Mouse (Mus musculus) gastrocnemius, adult 8-10 months (tissue): ENCODE measurements around the gene 1700003E16Rik. TPM values are rescaled to one million over a fixed set of nuclear protein-coding genes. Genes with fewer than 3 reads are reported as not detected.

Experiments used
- DNase-seq, 2 experiments: peaks; one replicate each; pipeline ENCODE4 v3.0.0; 2022; ENCODE audit warnings: low spot score in 2 of 2
- total RNA-seq, 4 experiments: library from RNA; stranded (reverse); gene quantifications; 2 replicates each; pipeline ENCODE4 v1.2.4; 2022

1700003E16Rik gene
- total RNA-seq, 4 experiments from 2014 or later = 0.13 to 0.15 TPM; not detected in 2

- no peak for DNase-seq
Measured at GRCm38 (mm10) chr6:83125331-83125730, 30.9 kb upstream of the 1700003E16Rik start, which contains the start of gene Ino80b. TSS of gene Ino80b (minus strand) at chr6:83125431.

- no peak for DNase-seq
Measured at GRCm38 (mm10) chr6:83127419-83127818, 28.8 kb upstream of the 1700003E16Rik start.

- DNase-seq = no peak
Measured at GRCm38 (mm10) chr6:83131469-83132034, 24.7 kb upstream of the 1700003E16Rik start.

GRCm38 (mm10) chr6:83132176-83132919, 23.9 kb upstream of the 1700003E16Rik start:
- DNase-seq = no peak

DNA sequence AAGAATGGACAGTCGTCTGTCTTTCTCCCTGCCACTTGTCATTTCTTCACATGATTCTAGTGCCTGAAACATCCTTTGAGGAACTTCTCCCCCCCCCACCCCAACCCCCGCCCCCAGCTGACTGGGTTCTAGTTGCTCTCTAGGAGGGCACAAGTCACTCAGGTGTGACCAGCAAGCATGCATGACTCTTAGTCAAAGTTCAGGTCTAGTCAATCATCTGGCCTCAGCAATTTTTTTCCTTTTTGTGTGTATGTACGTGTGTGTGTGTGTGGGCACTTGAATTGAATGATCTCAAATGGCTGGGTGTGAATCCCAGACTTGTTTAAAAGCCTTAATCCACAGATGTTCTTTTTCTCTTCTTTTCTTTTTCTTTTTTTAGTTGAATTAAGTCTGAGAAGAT, 22.0 kb upstream of the 1700003E16Rik start:
- DNase-seq = no peak

DNA sequence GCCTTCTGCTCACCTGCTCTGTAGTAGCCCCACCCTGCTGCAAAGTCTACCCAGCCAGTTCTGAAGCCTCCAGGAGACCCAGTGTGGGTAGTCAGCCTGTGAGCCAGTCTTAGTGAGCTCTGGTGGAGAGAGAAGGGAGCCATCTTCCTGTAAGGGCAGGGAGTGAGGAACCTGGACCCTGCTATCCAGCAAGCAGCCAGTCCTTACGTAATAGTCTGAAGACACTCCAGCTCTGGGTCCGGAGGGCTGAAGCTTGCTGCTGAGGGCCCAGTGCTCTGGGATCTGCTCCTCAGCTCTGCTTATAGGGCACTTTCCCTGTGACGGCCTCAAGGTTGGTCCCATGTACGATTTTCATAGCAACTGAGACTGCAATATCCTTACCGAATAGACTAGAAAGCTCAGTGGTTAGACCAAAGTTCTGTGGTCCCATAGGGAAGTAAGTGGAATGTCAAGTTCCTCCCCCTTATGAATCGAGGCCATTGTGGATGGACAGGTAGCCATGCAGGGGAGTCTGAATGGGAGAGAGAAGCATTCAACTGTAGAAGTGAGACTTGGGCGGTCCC, 21.2 kb upstream of the 1700003E16Rik start, which contains the start of gene Rtkn:
Gene Rtkn (plus strand): TSS at position 513 of the 563 bp plus-strand sequence.
- DNase-seq = no peak

GRCm38 (mm10) chr6:83135571-83136161, 20.5 kb upstream of the 1700003E16Rik start:
- peak; percentile 30 to 51 for DNase-seq

- no peak for DNase-seq
Measured at GRCm38 (mm10) chr6:83136291-83136880, 19.8 kb upstream of the 1700003E16Rik start.

GRCm38 (mm10) chr6:83136881-83137575, 19.2 kb upstream of the 1700003E16Rik start:
- DNase-seq = peak; percentile 59 to 74

DNA sequence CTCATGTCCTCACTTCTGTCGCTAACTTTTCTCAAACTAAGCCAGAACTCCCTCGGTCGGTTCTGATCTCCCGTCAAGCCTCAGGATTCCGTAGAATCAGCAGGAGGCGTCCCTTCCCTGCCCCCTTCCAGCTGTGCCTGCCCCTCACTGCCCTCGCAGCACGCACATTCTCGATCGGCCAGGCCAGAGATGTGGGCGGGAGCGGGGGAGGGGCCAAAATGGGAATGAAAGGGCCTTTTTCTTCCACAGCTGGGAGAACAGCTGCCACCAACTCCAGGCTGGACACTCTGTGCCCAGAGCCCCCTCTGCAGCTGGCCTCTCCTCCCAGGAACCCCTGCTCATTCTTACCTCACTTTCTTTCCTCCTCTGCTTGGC, 18.6 kb upstream of the 1700003E16Rik start:
- peak; percentile 87 to 89 for DNase-seq

DNA sequence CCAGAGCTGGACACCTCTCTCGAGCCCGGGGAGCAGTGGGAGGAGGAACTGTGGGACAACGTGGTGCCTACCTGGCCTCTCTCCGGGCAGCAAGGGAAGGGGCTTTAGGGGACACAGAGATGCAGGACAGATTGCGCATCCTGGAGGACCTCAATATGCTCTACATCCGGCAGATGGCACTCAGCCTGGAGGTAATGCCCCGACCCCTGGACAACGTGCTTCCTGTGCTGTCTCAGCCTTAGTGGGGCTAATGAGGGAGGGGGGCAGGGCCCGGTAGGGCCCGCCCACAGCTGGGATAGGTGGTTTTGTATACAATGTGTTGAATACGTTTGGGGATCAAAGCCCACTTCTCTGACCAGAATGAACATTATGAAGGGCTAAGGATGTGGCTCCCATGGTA, 18.1 kb upstream of the 1700003E16Rik start:
- DNase-seq = no peak

DNA sequence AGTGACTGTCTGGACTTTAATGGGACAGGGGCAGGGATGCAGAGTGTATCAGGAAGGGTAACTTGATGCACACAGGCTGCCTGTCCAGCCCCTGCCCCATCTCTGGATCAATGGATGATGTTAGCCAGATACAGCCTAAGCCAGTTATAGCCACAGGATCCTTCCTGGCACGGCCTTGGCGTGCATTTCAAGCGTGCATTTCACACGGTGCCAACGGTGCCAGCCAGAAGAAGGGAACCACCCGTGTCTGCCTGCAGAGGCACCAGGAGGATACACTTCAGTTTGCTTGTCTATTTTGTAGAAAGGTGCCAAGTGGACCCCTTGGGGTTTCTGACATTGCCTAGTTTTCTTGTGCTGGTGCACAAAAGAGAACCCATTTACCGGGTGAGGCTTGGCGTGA, 16.2 kb upstream of the 1700003E16Rik start:
- no peak for DNase-seq

DNA sequence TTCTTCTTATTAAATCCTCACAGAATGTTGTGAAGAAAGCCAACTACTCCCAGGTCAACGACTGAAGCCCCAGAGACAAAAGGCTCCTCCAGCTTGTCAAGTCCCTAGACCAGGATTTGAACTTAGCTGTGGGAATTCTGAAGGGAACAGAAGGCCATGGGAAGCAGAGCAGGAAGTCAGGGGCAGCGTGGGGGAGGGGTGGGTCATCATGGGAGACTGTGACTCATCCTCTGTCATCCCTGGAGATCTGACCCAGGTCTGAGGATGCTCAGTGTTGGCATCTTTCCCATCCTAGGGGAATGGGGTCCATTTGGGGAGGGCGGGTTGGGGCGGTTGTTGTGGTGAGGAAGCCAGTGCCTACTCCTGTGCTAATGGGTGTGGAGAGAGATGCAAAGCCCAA, 14.6 kb upstream of the 1700003E16Rik start:
- DNase-seq = no peak

DNA sequence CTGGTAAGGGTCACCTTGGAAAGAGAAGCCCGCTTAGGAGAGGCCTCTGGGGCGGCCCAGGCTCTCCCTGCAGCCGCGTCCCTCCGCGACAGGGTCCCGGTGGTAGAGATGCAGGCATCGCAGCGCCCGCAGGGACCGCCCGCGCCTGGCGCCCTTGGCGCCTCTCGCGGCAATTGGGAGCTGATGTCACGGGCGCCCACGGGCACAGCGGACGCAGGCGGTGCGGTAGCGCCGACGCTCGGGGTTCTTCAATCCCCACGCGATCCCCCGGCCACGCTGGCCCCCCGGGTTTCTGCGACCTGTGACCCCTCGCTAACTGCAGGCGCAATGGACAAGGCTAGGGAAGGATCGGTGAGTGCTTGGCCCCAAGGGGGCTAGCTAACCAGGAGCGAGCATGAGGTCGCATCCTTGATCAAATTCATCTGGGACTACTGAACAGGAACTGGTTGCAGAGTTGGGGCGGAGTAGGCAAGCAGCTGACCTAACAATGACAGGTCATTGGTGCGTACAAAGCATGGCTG, 13.9 kb upstream of the 1700003E16Rik start:
- no peak for DNase-seq

- no peak for DNase-seq
Measured at GRCm38 (mm10) chr6:83142886-83143285, 13.3 kb upstream of the 1700003E16Rik start.

DNA sequence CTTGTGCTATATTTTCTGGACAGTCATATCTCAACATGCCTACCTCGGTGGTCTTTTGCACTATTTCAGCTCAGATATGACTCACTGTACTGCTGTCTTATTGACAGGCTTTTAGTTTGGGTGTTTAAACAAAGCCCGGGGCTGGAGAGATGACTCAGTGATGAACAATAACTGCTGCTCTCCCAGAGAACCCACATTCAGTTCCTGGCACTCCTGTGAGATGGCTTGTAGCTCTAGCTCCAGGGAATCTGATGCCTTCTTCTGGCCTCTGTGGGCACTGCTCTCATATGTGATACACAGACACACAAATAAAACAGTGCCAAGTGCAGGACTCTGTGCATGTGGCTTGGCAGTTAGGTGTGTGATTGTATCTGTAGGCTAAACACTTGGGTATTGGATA, 11.0 kb upstream of the 1700003E16Rik start:
- no peak for DNase-seq

- no peak for DNase-seq
Measured at GRCm38 (mm10) chr6:83145805-83146204, 10.4 kb upstream of the 1700003E16Rik start.

DNA sequence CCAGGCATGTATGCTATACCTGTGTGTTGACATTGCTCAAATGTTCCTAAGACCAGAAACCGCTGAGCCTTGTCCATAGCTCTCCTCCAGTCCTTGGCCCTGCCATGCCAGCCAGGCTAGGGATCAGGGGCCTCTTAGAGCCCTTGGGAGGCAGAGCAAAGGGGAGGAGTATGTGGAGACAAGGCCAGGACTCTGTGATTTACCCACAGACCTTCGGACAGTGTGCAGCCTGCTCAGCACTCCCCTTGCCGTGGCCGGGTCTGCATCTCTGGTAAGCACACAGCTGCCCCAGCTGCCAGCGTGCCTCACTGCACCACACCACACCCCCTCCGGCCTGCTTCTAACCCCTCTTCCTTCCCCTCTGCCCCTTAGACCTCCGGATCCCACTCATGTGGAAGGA, 8.9 kb upstream of the 1700003E16Rik start:
- DNase-seq = no peak

GRCm38 (mm10) chr6:83151721-83152120, 4.5 kb upstream of the 1700003E16Rik start:
- no peak for DNase-seq

DNA sequence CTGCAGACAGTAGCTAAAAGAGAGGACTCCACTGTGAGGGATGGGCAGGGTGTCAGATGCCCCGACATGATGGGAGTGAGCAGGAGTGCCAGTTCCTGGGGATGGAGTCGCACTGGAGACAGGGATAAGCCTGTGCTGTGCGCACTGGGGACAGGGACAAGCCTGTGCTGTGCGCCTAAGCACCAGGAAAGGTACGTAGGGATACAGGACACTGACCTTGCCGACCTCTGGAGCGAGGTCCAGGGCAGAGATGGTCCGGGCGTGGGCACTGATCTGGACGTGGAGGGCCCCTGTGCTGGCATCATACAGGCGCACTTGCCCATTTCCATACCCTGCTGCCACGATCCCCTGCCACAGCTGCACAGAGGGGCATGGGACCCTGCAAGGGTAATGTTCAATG, 3.2 kb upstream of the 1700003E16Rik start:
- DNase-seq = no peak

DNA sequence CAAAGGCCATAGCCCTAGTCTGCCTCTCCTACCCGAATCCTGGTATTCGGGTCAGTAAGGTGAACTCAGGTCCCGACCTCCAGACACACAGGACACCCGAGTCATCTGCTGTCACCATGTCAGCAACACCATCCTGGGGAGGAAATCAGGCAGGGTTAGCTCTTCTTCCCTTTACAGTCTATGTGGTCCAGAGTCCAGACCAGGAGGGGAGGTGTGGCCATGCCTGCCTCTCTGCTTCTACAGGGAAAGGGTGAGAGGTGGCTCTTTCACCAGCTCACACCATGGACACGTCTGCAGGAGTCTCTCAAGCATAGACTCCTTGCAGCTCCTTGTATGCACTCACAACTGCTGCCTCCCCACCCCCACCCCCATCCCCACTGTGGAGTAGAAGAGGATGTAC, 2.7 kb upstream of the 1700003E16Rik start:
- DNase-seq = no peak
